Mouse (Mus musculus) v-Abl transformed pro-B cells (cell line): ENCODE measurements around the gene Il6st.

ENCODE experiments used
- in situ Hi-C, 2 experiments: fragments of 400-800 bp; cut with MboI; formaldehyde crosslinking; loops; one replicate each; pipeline ENCODE4 v1.15.1; 2025; ENCODE audit not compliant: unreplicated experiment in 2 of 2

The Il6st gene

DNA sequence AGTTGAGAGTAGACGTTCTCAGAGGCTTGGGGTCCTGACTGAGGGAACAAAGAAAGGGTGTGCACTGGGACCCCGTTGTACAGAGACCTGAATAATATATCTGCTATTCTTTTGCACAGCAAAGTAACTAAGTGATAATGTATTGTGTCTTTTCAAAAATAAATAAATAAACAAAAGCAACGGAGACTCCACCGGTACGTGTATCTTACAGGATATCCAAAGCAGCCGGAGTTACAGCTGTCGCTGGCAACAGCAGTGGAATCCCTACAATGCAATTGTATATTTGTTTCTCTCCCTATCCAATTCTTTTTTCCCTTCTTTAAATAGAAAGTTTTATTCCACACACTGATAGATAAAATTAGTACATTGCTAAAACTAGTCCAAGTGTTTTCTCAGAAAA, 15.2 kb downstream of the Il6st start:
- in situ Hi-C loops: no loop called here

DNA sequence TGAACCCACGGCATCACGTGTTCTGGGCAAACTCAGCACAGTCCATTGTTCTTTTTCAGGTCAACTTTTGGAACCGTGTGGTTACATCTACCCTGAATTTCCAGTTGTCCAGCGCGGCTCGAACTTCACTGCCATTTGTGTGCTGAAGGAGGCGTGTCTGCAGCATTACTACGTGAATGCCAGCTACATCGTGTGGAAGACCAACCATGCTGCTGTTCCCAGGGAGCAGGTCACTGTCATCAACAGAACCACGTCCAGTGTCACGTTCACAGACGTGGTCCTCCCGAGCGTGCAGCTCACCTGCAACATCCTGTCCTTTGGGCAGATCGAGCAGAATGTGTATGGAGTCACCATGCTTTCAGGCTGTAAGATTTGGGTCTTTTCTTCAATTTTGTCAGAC, 16.1 kb downstream of the Il6st start:
- in situ Hi-C loops: no loop called here

DNA sequence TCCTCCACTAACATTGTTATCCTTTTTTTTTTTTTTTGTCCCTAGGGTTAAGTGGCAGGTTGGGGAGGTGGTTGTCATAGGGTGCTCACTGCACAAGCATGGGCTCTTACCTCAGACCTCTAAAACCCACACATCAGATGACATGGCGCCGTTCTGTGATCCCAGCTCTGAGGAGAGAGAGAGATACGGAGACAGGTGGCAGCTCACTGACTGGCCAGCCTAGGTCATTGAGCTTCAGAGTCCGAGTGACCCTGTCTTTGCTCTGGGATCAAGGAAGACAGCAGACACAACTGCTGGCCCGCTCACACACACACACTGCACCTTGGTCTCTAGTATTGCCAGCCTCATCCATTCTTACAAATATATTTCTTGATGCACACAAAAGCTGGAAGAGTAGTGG, 18.7 kb downstream of the Il6st start:
- in situ Hi-C loops: no loop called here

DNA sequence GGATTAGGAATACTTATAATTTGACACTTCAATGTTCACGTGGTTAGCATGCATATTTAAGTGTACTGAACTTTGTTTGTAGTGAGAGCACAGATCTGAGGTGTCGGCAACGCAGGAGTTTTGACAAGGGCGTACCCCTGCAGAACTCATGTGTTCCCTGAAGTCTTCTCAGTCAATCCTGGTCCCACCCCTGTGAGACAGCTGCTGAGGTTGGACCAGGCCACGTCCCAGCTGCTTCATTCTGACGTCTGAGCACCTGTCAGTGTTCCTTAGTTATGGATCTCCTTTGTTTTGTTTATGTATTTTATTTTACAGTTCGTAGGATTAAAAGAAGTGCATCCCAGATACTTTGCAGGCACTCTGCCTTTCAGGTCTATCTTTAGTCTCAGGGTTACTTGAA, 19.1 kb downstream of the Il6st start:
- in situ Hi-C loops: no loop called here

DNA sequence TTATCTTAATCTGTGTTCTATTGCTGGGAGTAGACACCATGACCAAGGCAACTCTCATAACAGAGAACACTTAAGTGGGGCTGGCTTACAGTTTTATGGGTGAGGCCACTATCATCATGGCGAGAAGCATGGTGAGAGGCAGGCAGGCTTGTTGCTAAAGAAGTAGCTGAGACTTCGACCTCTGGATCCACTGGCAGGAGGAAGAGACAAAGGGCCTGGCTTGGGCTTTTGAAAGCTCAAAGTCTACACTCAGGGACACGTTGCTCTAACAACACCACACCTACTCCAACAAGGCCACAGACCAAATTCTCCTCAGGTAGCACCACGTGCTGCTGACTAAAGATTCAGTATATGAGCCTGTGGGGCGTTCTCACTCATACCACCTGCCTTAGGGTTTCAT, 22.4 kb downstream of the Il6st start:
- in situ Hi-C loops: no loop called here

DNA sequence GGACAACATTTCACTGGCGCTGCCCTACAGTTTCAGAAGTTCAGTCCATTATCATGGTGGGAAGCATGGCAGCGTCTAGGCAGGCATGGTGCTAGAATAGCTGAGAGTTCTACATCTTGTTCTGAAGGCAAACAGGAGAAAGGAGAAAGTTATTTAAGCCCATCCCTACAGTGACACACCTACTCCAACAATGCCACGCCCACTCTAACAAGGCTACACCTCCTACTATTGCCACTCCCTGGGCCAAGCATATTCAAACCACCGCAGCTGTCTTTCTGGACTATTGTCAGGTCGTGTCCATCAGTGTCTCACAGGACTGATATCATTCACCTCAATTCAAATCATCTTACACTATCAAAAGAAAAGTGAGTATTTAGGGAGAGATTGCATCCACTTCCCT, 22.8 kb downstream of the Il6st start:
- in situ Hi-C loops: no loop called here

DNA sequence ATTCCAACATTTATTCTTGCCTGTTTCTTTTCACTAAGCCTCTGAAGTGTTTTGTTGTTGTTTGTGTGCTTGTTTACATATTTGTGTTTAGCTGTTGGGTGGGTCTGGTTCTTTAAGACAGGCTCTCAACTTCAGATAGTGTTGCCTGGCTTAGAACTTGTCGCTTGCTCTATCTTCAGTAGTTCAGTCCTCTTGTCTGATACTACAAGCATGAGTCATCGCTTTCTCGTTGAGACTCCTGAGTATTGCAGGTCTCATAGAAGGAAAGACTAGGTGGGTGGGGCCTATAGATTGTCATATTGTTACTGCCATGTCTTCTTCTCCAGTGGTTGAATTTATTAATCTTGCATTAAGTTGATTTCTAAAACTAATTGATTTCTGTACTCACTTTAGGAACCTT, 26.2 kb downstream of the Il6st start:
- in situ Hi-C loops: no loop called here

DNA sequence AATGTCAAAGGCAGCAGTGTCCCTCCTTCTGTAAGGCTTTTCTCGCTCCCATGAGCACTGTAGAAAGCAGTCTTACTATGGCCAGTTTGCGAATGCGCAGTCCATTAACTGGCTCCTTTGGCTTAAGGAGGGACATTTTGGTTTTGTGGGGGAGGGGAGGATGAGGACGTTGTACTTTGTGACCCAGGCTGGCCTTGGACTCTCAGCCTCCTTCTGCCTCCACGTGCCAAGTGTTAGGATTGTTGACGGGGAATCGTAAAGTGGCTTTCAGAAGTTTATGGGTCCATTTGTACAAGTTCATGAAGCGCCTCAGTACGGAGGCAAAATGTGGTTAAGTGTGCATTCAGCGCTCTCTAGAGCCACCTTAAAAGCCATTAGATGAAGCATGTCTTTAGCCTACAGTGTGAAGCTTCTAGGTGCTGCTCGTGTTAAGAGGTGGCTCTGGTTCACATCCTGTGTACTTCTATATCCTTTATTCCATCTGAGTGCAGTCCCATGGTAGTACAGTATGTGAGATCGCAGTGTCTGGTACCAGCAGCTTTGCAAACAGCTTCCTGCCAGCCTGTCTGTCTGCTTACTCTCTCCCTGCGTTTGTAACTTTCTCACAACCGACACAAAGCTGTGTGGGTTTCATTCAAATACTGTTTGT, 27.9 kb downstream of the Il6st start:
- in situ Hi-C loops: no loop called here

DNA sequence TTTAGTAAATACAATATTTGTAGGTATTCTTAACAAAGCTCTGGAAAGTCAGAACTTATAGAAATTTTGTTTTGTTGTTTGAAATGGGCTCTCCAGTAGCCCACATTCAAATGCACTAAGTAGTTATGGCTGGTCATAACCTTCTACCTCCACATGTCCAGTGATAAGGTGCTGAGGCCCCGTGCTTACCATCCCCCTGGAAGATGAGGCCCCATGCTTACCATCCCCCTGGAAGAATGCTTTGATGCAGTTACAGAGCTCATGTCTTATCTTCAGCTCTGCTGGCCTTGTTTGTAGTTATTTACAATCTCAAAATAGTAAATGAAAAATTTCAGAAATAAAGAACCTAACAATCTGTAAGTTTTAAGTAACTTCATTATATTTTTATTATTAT, 28.4 kb downstream of the Il6st start:
- in situ Hi-C loops: no loop called here

DNA sequence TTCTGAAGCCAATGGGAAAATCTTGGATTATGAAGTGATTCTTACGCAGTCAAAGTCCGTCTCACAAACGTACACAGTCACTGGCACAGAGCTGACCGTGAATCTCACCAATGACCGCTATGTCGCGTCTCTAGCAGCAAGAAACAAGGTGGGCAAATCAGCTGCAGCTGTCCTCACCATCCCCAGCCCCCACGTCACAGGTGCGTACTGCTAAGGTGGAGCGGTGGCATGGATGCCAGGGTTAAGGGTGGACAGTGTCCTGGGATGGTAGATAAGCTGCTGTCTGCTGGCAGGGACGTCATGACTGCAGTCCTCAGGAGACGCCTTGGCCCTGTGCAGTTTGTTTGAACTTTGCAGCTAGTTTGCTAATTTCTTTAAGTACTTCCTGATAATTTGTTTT, 30.7 kb downstream of the Il6st start:
- in situ Hi-C loops: no loop called here

DNA sequence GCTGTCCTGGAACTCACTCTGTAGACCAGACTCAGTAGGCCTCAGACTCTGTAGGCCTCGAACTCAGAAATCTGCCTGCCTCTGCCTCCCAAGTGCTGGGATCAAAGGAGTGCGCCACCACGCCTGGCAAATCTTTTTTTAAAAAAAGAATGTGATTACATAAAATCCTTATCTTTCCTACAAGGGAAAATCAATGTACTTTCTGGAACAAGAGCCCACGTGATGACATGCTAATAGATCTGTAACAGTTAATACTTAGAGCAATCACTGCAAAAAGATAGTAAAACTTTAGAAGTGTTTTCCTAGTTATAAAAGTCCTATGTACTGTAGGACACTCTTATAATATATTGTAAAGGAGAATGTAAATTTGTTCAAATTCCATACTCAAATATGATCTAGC, 36.2 kb downstream of the Il6st start:
- in situ Hi-C loops: loop anchor here in 1 of 2 experiments (25.0 kb wide), 3 partner anchors 763 to 1088 kb away; no protein-coding TSS in a partner anchor

DNA sequence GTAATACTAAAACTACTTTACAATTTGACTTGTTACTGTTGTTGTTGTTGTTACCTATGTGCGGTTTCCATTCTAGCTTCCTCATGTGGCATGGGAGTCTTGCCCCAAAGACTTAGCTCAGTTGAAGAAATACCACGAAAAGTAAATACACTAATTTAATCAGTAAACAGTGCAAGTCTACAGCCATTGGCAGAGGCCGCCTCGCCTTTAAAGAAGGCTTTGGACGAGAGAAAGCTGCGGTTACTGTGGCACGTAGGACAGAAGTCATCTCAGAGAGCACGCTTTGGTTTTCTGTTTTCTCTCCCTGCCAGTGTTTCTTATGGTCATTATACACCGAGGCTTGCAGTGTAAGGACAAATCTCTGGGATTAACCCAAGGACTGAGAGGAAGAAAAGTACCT, 36.6 kb downstream of the Il6st start:
- in situ Hi-C loops: loop anchor here in 1 of 2 experiments (25.0 kb wide), 3 partner anchors 763 to 1088 kb away; no protein-coding TSS in a partner anchor

DNA sequence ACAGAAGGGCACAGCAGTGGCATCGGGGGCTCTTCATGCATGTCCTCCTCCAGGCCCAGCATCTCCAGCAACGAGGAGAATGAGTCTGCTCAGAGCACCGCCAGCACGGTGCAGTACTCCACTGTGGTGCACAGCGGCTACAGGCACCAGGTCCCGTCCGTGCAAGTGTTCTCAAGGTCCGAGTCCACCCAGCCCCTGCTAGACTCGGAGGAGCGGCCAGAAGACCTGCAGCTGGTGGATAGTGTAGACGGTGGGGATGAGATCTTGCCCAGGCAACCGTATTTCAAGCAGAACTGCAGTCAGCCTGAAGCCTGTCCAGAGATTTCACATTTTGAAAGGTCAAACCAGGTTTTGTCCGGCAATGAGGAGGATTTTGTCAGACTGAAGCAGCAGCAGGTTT, 40.0 kb downstream of the Il6st start:
- in situ Hi-C loops: loop anchor here in 1 of 2 experiments (25.0 kb wide), 3 partner anchors 767 to 1092 kb away; no protein-coding TSS in a partner anchor

DNA sequence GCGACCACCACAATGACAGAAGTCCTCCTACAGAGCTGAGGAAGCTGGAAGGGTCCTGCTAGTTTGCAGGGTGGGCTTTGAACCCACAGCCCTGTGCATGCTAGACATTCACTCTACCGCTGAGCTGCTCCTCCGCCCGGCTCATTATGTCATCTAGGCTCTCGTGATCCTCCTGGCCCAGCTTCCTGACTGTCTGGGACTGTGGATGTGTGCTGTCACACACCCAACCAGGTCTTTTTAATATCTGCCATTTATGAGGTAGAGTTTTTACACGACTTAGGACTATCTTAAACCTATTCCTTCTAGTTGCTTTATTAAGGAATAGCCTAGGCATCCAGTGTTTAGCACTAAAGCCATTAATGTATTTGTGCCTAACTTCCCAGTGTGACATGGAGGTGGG, 41.6 kb downstream of the Il6st start:
- in situ Hi-C loops: loop anchor here in 1 of 2 experiments (25.0 kb wide), 3 partner anchors 768 to 1093 kb away; no protein-coding TSS in a partner anchor

DNA sequence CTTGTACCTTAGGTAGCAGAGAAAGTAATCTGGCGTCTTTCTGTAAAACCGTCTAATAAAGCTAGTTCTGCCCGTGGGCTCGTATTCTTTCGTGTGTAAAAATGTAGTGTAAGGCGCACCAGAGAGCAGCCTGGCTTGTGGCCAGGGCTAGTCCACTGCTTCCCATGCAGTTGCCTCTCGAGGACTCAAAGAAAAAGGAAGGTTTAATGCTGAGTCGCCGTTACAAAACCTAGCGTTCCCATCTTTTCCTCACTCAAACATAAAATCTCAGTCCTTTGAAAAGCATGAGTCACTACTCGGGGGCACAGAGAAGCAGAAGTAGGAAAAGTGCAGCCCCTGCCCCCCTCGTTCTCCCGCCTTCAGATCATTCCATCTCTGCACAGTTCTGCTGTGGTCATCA, 42.9 kb downstream of the Il6st start:
- in situ Hi-C loops: loop anchor here in 1 of 2 experiments (25.0 kb wide), 3 partner anchors 769 to 1094 kb away; no protein-coding TSS in a partner anchor

DNA sequence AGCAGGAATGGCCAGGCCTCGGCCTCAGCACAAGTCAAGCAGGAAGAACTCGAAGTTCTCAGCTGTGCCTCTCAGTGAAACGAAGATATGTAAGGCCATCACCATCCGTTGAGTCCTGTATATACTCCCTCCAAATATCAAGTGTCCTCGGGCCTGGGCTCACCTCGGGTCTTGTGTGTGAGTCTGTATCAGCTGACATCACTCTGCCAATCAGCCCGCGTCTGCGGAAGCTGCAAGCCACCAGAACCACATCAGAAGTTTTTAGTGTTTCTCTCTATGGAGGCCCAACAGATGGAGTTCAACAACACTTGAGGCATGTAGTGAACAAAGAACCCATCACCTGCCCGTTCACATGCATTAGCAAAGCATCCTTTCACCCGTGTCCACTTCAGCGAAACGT, 43.8 kb downstream of the Il6st start:
- in situ Hi-C loops: loop anchor here in 1 of 2 experiments (25.0 kb wide), 3 partner anchors 770 to 1095 kb away; no protein-coding TSS in a partner anchor

DNA sequence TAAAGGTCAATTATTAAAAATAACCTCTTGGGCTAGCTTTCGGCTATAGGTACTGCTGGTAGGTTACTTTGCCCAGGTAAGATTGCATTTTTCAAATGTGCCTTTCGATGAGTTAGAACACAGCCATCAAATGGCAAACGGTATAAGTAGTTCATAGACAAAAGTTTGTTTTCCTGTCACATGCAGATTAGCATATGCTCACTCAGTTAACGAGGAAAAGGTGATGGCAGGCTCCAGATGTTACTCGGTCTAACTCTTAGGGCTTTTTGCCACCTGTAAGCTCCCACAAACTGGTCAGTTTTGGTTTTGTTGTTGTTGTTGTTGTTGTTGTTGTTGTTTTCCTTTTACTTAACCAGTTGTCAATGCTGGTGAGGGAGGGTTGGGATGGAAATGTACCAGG, 44.6 kb downstream of the Il6st start:
- in situ Hi-C loops: loop anchor here in 1 of 2 experiments (25.0 kb wide), 3 partner anchors 771 to 1096 kb away; no protein-coding TSS in a partner anchor

DNA sequence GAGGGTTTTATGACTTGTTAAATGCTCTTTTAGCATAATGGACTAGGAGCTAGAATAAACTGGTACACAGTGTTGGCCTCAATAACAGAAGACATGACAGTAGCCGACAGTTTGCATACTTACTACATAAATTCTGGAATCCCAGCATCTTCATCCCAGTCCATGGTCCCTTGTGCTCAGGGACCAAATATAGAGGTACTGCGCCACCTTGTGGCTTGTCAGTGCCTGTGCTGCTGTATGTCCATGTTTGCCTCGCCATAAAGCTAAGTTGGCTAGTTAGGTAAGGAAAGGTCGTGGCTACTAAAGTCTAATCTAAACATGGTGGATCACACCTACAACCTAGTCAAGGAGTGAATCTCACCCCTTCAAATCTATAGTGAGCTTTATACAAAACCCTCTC, 45.6 kb downstream of the Il6st start:
- in situ Hi-C loops: loop anchor here in 1 of 2 experiments (25.0 kb wide), 3 partner anchors 772 to 1097 kb away; no protein-coding TSS in a partner anchor

DNA sequence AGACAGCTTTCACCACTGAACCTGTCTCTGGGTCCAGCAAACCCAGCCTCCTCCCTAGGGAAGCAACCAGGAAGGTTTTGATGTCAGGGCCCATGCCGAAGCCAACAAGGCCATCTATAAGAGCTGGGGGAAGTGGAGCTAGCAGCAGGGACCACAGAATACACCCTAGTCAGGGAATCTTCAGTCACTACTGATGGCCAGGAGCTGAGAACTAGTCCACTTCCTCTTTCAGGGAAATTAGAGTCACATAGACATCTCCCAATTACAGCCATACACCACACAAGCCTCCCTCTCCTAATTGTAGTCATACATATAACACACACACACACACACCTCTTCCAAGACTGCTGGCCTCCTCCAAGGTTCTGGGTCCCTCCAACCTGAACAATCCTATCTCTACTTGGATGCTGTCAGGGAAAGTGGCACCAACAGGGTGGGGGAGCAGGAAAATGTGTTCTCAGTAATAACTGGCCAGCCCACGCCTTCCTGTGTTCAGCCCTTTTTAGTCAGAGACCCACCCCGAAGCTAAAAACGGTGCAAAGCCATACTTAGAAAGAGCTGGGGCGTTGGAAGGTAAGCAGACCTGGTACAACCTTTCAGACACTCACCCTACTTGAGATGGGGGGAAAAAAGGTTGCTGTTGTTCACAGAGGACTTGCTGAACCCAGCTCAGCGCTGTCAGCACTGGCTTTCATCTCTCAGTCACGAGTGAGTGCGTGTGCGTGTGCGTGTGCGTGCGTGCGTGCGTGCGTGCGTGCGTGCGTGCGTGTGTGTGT, 46.8 kb downstream of the Il6st start:
- in situ Hi-C loops: loop anchor here in 1 of 2 experiments (25.0 kb wide), 3 partner anchors 773 to 1098 kb away; no protein-coding TSS in a partner anchor

DNA sequence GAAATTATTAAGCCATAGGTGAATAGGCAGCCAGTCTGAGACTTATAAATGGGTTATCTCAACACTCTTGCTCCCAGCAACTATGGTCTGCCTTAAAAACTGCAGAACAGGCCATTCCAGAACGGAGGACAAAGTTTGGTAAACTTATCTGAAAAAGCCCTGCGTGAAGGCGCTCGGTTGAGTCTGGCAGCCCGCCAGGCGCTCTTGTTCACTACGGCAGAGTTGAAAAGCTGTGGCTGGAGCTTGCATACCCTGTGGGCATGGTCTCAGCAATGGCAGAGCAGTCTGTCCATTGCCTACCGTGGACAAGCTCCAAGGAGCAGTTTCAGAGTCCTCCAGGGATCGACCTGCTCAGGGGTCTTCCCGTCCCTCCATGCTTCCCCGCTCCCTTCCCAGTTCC, 47.4 kb downstream of the Il6st start:
- in situ Hi-C loops: loop anchor here in 1 of 2 experiments (25.0 kb wide), 3 partner anchors 774 to 1099 kb away; no protein-coding TSS in a partner anchor

DNA sequence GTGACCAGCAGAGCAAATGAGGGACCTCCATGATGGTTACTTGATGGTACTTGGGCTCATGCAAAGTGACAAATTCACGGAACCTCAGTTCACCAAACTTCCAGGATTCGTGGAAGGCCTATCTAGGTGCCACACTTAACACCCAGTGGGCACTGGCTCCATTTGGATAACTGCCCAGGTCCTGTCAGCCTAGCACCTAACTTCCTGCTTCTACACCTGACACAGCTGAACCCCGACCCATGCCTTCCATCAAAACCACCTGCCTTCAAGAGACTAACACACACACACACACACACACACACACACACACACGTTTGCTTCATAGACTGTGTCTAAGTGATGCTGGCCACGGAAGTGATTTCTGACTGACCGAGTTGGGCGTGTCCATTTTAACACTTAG, 47.9 kb downstream of the Il6st start:
- in situ Hi-C loops: loop anchor here in 1 of 2 experiments (25.0 kb wide), 3 partner anchors 775 to 1100 kb away; no protein-coding TSS in a partner anchor
